Mouse (Mus musculus) embryonic facial prominence, embryonic 13.5 days (tissue): Measurements from ENCODE around the gene Ankrd36. TPM values are rescaled to one million over a fixed set of nuclear protein-coding genes. Genes with fewer than 3 reads are reported as not detected.
"Not testable (repeated sequence)": the region's sequence is repeated elsewhere in the genome, so short reads cannot be mapped to it uniquely, and the experiment has no call there.

Experiments used
- ATAC-seq: fragments of 200-750 bp; cut with Nextera tagmentation; 2 replicates; pipeline ENCODE4 v1.8.0; 2017; ENCODE audit warnings: low read depth; ENCODE audit not compliant: insufficient number of reproducible peaks, insufficient read depth, low FRiP score, low TSS enrichment
- H3K27ac ChIP-seq: fragments of 300-500 bp; sonication (generic); 2 replicates; pipeline ENCODE4 v1.5.1; 2015; ENCODE audit warnings: moderate library complexity, mild to moderate bottlenecking, inconsistent platforms
- H3K27me3 ChIP-seq: fragments of 300-500 bp; sonication (generic); 2 replicates; pipeline ENCODE4 v1.6.1; 2015; ENCODE audit warnings: mild to moderate bottlenecking, inconsistent platforms
- H3K36me3 ChIP-seq: fragments of 300-500 bp; sonication (generic); 2 replicates; pipeline ENCODE4 v1.6.1; 2015; ENCODE audit warnings: mild to moderate bottlenecking, inconsistent platforms
- H3K4me1 ChIP-seq: fragments of 300-500 bp; sonication (generic); 2 replicates; pipeline ENCODE4 v1.6.1; 2015; ENCODE audit warnings: inconsistent platforms
- H3K4me2 ChIP-seq: fragments of 300-500 bp; sonication (generic); 2 replicates; pipeline ENCODE4 v1.6.1; 2015; ENCODE audit warnings: moderate library complexity, mild to moderate bottlenecking, inconsistent platforms
- H3K4me3 ChIP-seq: fragments of 300-500 bp; sonication (generic); 2 replicates; pipeline ENCODE4 v1.5.1; 2015; ENCODE audit warnings: mild to moderate bottlenecking, inconsistent platforms
- H3K9ac ChIP-seq: fragments of 300-500 bp; sonication (generic); 2 replicates; pipeline ENCODE4 v1.6.1; 2015; ENCODE audit warnings: mild to moderate bottlenecking, inconsistent platforms
- H3K9me3 ChIP-seq: fragments of 300-500 bp; sonication (generic); 2 replicates; pipeline ENCODE4 v1.6.1; 2016; ENCODE audit warnings: inconsistent platforms
- WGBS: fragments of 180-500 bp; shearing (Covaris S2); methylation state at CpG from one replicate; pipeline ENCODE4 v1.1.7; 2015; ENCODE audit warnings: mixed read lengths; 5-methylcytosine and 5-hydroxymethylcytosine counted together
- polyA plus RNA-seq: library from polyadenylated mRNA; unstranded; fragments of >200 nt; fragmentation: Nextera tagmentation; extraction: Ambion mirVana; gene quantifications from 2 replicates; pipeline ENCODE4 v1.2.1, GENCODE M21; 2015

The Ankrd36 gene
- polyA plus RNA-seq, 1 experiment from 2014 or later: not detected

- Histone ChIP-seq H3K4me3 (no peak overlapping the region), H3K4me2 (no peak overlapping the region), H3K27ac (no peak overlapping the region), H3K36me3 (peaks cover 85% of the 10 kb centered on the region), H3K27me3 (no peaks in the 10 kb centered on the region), H3K9me3 (no peaks in the 10 kb centered on the region), H3K9ac (no peak overlapping the region), H3K4me1 (no peaks in the 10 kb centered on the region)
- 70% methylated on average over 6 of the region's 6 CpGs for WGBS
- no peak for ATAC-seq
Observed at GRCm38 (mm10) chr11:5530717-5531116, 38.8 kb upstream of the Ankrd36 start.

- 78% methylated on average over 5 of the region's 5 CpGs for WGBS
- ATAC-seq: no peak
- H3K36me3 ChIP-seq: peaks cover 73% of the 10 kb centered on the region
- H3K4me1 ChIP-seq: peaks cover 3% of the 10 kb centered on the region; the same call in 1 of the 2 replicates
- no peak overlapping the region for H3K27ac ChIP-seq
- H3K9ac ChIP-seq: no peak overlapping the region
- H3K27me3 ChIP-seq: no peaks in the 10 kb centered on the region
- H3K4me2 ChIP-seq: no peak overlapping the region
- H3K9me3 ChIP-seq: no peaks in the 10 kb centered on the region
- H3K4me3 ChIP-seq: no peak overlapping the region
Observed at GRCm38 (mm10) chr11:5533108-5533507, 36.4 kb upstream of the Ankrd36 start.

- H3K9me3 ChIP-seq, H3K9ac ChIP-seq, H3K4me2 ChIP-seq, H3K27me3 ChIP-seq, ATAC-seq, H3K27ac ChIP-seq, H3K4me3 ChIP-seq: not testable (repeated sequence)
- H3K36me3 ChIP-seq: peaks cover 44% of the 10 kb centered on the region
- peaks cover 27% of the 10 kb centered on the region for H3K4me1 ChIP-seq
- 95% methylated on average over 4 of the region's 4 CpGs for WGBS
Observed at GRCm38 (mm10) chr11:5537454-5537853, 32.0 kb upstream of the Ankrd36 start.

- no peak overlapping the region for H3K27ac ChIP-seq
- ATAC-seq: no peak
- peak overlapping the region; percentile 72 for H3K4me2 ChIP-seq
- 39% methylated on average over 4 of the region's 4 CpGs for WGBS
- peaks cover 16% of the 10 kb centered on the region for H3K36me3 ChIP-seq
- H3K9me3 ChIP-seq: no peaks in the 10 kb centered on the region
- H3K4me1 ChIP-seq: peaks cover 27% of the 10 kb centered on the region
- no peaks in the 10 kb centered on the region for H3K27me3 ChIP-seq
- peak overlapping the region; percentile 94 for H3K9ac ChIP-seq
- H3K4me3 ChIP-seq: peak overlapping the region; percentile 93
Observed at GRCm38 (mm10) chr11:5540331-5540730, 29.2 kb upstream of the Ankrd36 start.

- H3K27me3 ChIP-seq: no peaks in the 10 kb centered on the region
- H3K36me3 ChIP-seq: peaks cover 14% of the 10 kb centered on the region
- H3K4me3 ChIP-seq: peak overlapping the region; percentile 93
- no peaks in the 10 kb centered on the region for H3K9me3 ChIP-seq
- H3K4me2 ChIP-seq: peak overlapping the region; percentile 72
- WGBS: under 1% methylated on average over 28 of the region's 28 CpGs
- H3K4me1 ChIP-seq: peaks cover 27% of the 10 kb centered on the region
- H3K9ac ChIP-seq: peak overlapping the region; percentile 94
- peak overlapping the region; percentile 77 for H3K27ac ChIP-seq
- no peak for ATAC-seq
Observed at GRCm38 (mm10) chr11:5541230-5541798, 28.2 kb upstream of the Ankrd36 start.

- peak; percentile 98 for ATAC-seq
- Histone ChIP-seq H3K4me3 (peak within 1 kb of the TSS; percentile 93), H3K36me3 (peaks cover 11% of the 10 kb centered on the region), H3K4me1 (peaks cover 27% of the 10 kb centered on the region), H3K9ac (peak within 1 kb of the TSS; percentile 94), H3K9me3 (no peaks in the 10 kb centered on the region), H3K27ac (peak within 1 kb of the TSS; percentile 77), H3K4me2 (peak within 1 kb of the TSS; percentile 72), H3K27me3 (no peaks in the 10 kb centered on the region)
- under 1% methylated on average over 58 of the region's 65 CpGs for WGBS
Observed at GRCm38 (mm10) chr11:5541799-5542481, 27.5 kb upstream of the Ankrd36 start, which contains the start of gene Ccdc117. Ccdc117 (minus strand) TSS chr11:5542187.

- Histone ChIP-seq H3K27me3 (no peaks in the 10 kb centered on the region), H3K36me3 (peaks cover 11% of the 10 kb centered on the region), H3K4me3 (peak overlapping the region; percentile 93), H3K27ac (no peak overlapping the region), H3K9ac (peak overlapping the region; percentile 94; the same call in 1 of the 2 replicates), H3K9me3 (no peaks in the 10 kb centered on the region), H3K4me1 (peaks cover 27% of the 10 kb centered on the region), H3K4me2 (peak overlapping the region; percentile 72)
- ATAC-seq: no peak
- WGBS: 56% methylated on average over 5 of the region's 5 CpGs
Observed at GRCm38 (mm10) chr11:5542482-5543185, 26.9 kb upstream of the Ankrd36 start.

- H3K36me3 ChIP-seq: peaks cover 7% of the 10 kb centered on the region
- H3K27ac ChIP-seq: no peak overlapping the region
- no peak overlapping the region for H3K4me3 ChIP-seq
- H3K4me2 ChIP-seq: no peak overlapping the region
- no peak for ATAC-seq
- H3K4me1 ChIP-seq: peaks cover 23% of the 10 kb centered on the region
- no peak overlapping the region for H3K9ac ChIP-seq
- no peaks in the 10 kb centered on the region for H3K27me3 ChIP-seq
- no peaks in the 10 kb centered on the region for H3K9me3 ChIP-seq
- WGBS: 82% methylated on average over 1 of the region's 1 CpGs
Observed at GRCm38 (mm10) chr11:5543281-5543680, 26.2 kb upstream of the Ankrd36 start.

GRCm38 (mm10) chr11:5544709-5545108, 24.8 kb upstream of the Ankrd36 start:
- WGBS: 63% methylated on average over 1 of the region's 1 CpGs

GRCm38 (mm10) chr11:5545457-5545856, 24.0 kb upstream of the Ankrd36 start:
- Histone ChIP-seq H3K9ac (no peak overlapping the region), H3K4me1 (peaks cover 7% of the 10 kb centered on the region), H3K4me3 (no peak overlapping the region), H3K9me3 (no peaks in the 10 kb centered on the region), H3K4me2 (no peak overlapping the region), H3K27ac (no peak overlapping the region), H3K27me3 (no peaks in the 10 kb centered on the region), H3K36me3 (no peaks in the 10 kb centered on the region)
- WGBS: 80% methylated on average over 4 of the region's 4 CpGs
- ATAC-seq: no peak

More at GRCm38 (mm10) chr11:5544709-5545108, 24.8 kb upstream of the Ankrd36 start:
- ATAC-seq, H3K27me3 ChIP-seq, H3K36me3 ChIP-seq, H3K4me2 ChIP-seq, H3K9me3 ChIP-seq, H3K4me3 ChIP-seq, H3K9ac ChIP-seq, H3K27ac ChIP-seq, H3K4me1 ChIP-seq: not testable (repeated sequence)

GRCm38 (mm10) chr11:5546693-5547092, 22.8 kb upstream of the Ankrd36 start:
- H3K4me2 ChIP-seq: no peak overlapping the region
- 87% methylated on average over 3 of the region's 3 CpGs for WGBS
- H3K36me3 ChIP-seq: no peaks in the 10 kb centered on the region
- H3K9me3 ChIP-seq: no peaks in the 10 kb centered on the region
- H3K4me1 ChIP-seq: no peaks in the 10 kb centered on the region
- no peak for ATAC-seq
- no peak overlapping the region for H3K4me3 ChIP-seq
- no peaks in the 10 kb centered on the region for H3K27me3 ChIP-seq
- H3K27ac ChIP-seq: no peak overlapping the region
- H3K9ac ChIP-seq: no peak overlapping the region
